Mouse (Mus musculus) lung, embryonic 15.5 days (tissue): ENCODE measurements around the gene Sctr. TPM values are rescaled to one million over a fixed set of nuclear protein-coding genes. Genes with fewer than 3 reads are reported as not detected.

Experiments
- ATAC-seq: fragments of 200-750 bp; cut with Nextera tagmentation; 2 replicates; pipeline ENCODE4 v1.8.0; 2017; ENCODE audit warnings: moderate number of reproducible peaks, borderline replicate concordance; ENCODE audit not compliant: low FRiP score, low TSS enrichment; ENCODE audit errors: extremely low read depth
- H3K27ac ChIP-seq: fragments of 300-500 bp; sonication (generic); 2 replicates; pipeline ENCODE4 v1.5.1; 2015; ENCODE audit warnings: moderate library complexity, mild to moderate bottlenecking, inconsistent platforms
- H3K27me3 ChIP-seq: fragments of 300-500 bp; sonication (generic); 2 replicates; pipeline ENCODE4 v1.6.1; 2015; ENCODE audit warnings: inconsistent platforms
- H3K36me3 ChIP-seq: fragments of 300-500 bp; sonication (generic); 2 replicates; pipeline ENCODE4 v1.6.1; 2015; ENCODE audit warnings: inconsistent platforms
- H3K4me1 ChIP-seq: fragments of 300-500 bp; sonication (generic); 2 replicates; pipeline ENCODE4 v1.6.1; 2015; ENCODE audit warnings: inconsistent platforms
- H3K4me2 ChIP-seq: fragments of 300-500 bp; sonication (generic); 2 replicates; pipeline ENCODE4 v1.6.1; 2015; ENCODE audit warnings: inconsistent platforms, mild to moderate bottlenecking, moderate library complexity
- H3K4me3 ChIP-seq: fragments of 300-500 bp; sonication (generic); 2 replicates; pipeline ENCODE4 v1.5.1; 2015; ENCODE audit warnings: mild to moderate bottlenecking, inconsistent platforms
- H3K9ac ChIP-seq: fragments of 300-500 bp; sonication (generic); 2 replicates; pipeline ENCODE4 v1.6.1; 2015; ENCODE audit warnings: inconsistent platforms
- H3K9me3 ChIP-seq: fragments of 300-500 bp; sonication (generic); 2 replicates; pipeline ENCODE4 v1.6.1; 2016; ENCODE audit warnings: inconsistent platforms
- WGBS: fragments of 180-500 bp; shearing (Covaris S2); methylation state at CpG from one replicate; pipeline ENCODE4 v1.1.7; 2015; 5-methylcytosine and 5-hydroxymethylcytosine counted together
- polyA plus RNA-seq: library from polyadenylated mRNA; unstranded; fragments of >200 nt; fragmentation: Nextera tagmentation; extraction: Ambion mirVana; gene quantifications from 2 replicates; pipeline ENCODE4 v1.2.1, GENCODE M21; 2015

The Sctr gene
- polyA plus RNA-seq, 1 experiment from 2014 or later = 0.19 TPM

DNA sequence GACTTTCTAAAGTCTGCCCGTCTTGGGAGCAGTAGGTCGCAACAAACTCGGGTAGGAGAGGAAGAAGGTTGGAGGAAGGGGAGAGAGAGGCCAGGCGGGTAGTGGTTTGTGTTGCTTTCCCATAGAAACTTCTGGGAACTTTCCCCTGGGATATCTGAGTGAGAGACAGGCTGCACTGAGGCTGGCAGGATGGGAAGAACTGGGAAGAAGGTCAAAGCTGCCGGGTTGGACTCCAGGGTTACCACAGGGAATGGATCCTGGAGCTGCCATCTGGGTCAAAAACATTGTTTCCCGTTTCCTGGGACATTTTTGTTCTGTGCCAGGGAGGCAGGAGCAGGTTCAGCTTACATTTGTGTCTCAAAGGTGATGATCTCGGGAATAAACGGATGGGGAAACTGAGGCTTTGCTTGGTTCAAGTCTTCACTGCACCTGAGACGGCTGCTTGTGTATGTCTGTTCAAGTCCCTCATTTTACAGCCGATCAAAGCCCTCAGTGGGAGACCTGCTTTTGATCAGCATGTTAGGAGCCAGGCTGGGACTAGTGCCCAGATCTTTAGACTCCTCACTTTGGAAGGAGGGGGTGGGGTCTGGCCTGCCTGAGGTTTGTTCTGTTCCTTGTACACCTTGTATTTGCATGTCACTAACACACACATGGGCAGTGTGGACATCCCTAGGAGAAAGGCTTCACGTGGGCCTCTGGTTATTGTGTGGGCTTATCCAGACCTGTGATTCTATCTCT, 1.3 kb downstream of the Sctr start:
- Histone ChIP-seq H3K9me3 (no peaks in the 10 kb centered on the region), H3K36me3 (no peaks in the 10 kb centered on the region), H3K27ac (no peak overlapping the region), H3K4me3 (peak overlapping the region; percentile 27; the same call in 1 of the 2 replicates), H3K27me3 (peaks cover 27% of the 10 kb centered on the region), H3K4me2 (peak overlapping the region; percentile 65), H3K4me1 (peaks cover 17% of the 10 kb centered on the region), H3K9ac (no peak overlapping the region)
- 30% methylated on average over 11 of the region's 11 CpGs for WGBS
- no peak for ATAC-seq

DNA sequence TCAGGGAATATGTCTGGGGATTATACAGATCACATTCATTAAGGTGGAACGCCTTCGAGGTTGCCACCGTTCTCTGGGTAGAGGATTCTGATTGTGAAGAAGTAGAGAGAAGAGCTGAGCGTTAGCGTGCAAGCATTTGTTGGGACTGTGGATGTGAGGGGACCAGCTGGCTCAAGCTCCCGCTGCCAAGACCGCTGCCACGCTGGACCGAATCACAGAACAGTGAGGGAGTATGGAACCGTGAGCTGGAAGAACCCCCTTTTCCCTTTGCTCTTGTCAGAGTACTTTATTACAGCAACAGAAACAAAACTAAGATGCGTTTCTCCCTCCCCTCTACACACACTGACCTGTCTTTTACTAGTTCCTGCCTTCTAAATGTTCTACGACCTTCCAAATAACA, 5.9 kb downstream of the Sctr start:
- 87% methylated on average over 12 of the region's 12 CpGs for WGBS

DNA sequence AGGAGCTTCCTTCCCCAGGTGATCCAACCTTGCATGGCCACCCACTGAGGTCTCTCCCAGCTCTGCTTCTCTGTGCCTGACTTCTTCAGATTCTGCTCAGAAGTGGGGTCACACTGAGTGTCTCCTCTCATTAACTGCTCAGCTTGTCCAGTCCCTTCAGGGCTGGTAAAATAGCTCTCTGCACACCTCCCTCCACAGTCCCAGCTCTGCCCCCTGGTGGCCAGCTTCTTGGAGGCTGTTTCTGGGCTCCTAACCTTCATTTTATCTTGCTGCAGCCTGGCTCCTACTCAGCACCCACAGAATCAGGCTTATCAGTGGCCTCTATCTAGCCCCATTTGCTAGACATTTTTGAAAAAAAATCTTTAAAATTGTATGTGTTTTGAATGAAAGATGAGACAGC, 6.4 kb downstream of the Sctr start:
- Histone ChIP-seq H3K9me3 (no peaks in the 10 kb centered on the region), H3K36me3 (no peaks in the 10 kb centered on the region), H3K4me1 (peaks cover 4% of the 10 kb centered on the region; the same call in 1 of the 2 replicates), H3K4me2 (no peak overlapping the region), H3K9ac (no peak overlapping the region), H3K4me3 (no peak overlapping the region), H3K27me3 (peaks cover 3% of the 10 kb centered on the region; the same call in 1 of the 2 replicates), H3K27ac (no peak overlapping the region)
- ATAC-seq = no peak

More for the DNA sequence above, 5.9 kb downstream of the Sctr start:
- Histone ChIP-seq H3K27ac (no peak overlapping the region), H3K4me2 (no peak overlapping the region), H3K36me3 (no peaks in the 10 kb centered on the region), H3K27me3 (peaks cover 8% of the 10 kb centered on the region; the same call in 1 of the 2 replicates), H3K9ac (no peak overlapping the region), H3K4me1 (peaks cover 8% of the 10 kb centered on the region; the same call in 1 of the 2 replicates), H3K4me3 (no peak overlapping the region), H3K9me3 (no peaks in the 10 kb centered on the region)
- ATAC-seq = no peak

DNA sequence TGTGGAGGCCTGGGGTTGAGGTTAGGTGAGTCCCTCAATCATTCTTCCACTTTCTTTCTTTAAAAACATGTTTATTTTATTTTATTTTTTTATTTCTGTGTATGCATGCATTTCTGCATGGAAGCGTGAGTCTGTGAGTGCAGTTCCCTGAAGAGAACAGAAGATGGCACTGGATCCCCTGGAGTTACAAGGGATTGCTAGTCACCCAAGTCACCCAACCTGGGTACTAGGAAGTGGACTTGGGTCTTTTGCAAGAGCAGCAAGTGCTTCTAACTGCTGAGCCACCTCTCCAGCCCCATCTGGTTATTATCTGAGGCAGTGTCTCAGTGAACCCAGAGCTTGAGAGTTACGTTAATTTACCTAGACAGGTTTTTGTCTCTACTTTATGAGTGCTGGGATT, 9.5 kb downstream of the Sctr start:
- Histone ChIP-seq H3K27ac (no peak overlapping the region), H3K9ac (no peak overlapping the region), H3K36me3 (no peaks in the 10 kb centered on the region), H3K4me3 (no peak overlapping the region), H3K4me2 (no peak overlapping the region), H3K9me3 (no peaks in the 10 kb centered on the region), H3K27me3 (no peaks in the 10 kb centered on the region), H3K4me1 (no peaks in the 10 kb centered on the region)
- 82% methylated on average over 2 of the region's 2 CpGs for WGBS
- no peak for ATAC-seq

DNA sequence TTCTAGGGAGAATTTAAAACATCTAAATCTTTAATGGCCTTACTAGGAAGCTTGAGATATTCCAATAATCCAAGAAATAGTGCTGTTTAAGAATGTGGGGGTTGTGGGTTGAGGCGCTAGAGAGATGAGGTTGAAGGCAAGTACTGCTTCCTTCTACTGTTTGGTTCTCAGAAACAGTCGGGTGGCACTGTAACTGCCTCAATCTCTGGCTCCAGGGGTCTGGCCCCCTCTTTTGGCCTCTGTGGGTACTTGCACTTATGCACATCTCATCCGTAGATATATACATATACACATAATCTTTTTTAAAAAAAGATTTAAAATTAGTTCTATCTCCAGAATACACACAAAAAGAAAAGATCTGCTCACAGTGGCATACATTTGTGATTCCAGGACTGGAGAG, 12.2 kb downstream of the Sctr start:
- 49% methylated on average over 3 of the region's 3 CpGs for WGBS
- Histone ChIP-seq H3K27ac (no peak overlapping the region), H3K9me3 (no peaks in the 10 kb centered on the region), H3K4me2 (no peak overlapping the region), H3K4me1 (no peaks in the 10 kb centered on the region), H3K9ac (no peak overlapping the region), H3K36me3 (no peaks in the 10 kb centered on the region), H3K27me3 (no peaks in the 10 kb centered on the region), H3K4me3 (no peak overlapping the region)
- no peak for ATAC-seq

DNA sequence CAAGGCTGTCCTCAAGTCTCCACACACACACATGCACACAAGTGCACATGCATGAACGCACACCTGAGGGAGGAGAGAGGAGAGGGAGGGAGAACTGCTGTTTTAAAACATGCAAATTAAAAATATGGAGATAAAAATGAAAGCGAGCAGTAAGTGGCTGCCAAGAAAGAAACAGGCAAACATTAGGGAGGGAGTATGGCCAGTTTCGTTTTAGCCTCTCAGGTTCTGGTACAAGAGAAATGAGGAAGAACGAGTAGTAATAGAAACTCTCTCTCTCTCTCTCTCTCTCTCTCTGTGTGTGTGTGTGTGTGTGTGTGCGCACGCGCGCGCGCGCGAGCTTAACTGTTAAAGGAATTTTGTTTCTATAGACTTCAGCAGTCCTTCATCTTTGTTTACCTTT, 12.7 kb downstream of the Sctr start:
- no peak overlapping the region for H3K27ac ChIP-seq
- H3K9ac ChIP-seq = no peak overlapping the region

DNA sequence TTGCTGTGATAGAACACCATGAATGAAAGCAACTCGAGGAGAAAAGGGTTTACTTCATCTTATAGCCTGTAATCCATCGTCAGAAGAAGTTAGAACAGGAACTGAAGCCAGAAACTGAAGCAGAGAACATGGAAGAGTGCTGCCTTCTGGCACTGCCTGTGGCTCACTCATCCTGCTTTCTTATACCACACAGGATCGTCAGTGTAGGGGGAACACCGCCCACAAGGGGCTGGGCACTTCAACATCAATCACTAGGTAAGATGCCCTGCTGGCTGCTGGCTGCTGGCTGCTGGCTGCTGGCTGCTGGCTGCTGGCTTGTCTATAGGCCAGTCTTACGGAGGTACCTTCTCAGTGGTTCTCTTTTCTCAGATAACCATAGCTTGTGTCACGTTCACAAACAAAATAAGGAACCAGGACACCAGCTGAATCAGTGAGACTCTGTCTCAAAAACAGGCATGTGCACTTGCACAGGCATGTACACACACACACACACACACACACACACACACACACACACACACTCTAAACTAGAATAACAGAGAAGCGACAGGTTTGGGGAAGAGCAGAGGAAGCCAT, 13.7 kb downstream of the Sctr start:
- no peak overlapping the region for H3K4me2 ChIP-seq
- H3K27me3 ChIP-seq = no peaks in the 10 kb centered on the region
- no peak overlapping the region for H3K9ac ChIP-seq
- H3K4me3 ChIP-seq = no peak overlapping the region
- H3K4me1 ChIP-seq = 0 out of 2 replicates have a peak, but pooled peaks cover 6% of the 10 kb centered on the region
- no peaks in the 10 kb centered on the region for H3K36me3 ChIP-seq
- WGBS = 59% methylated on average over 7 of the region's 7 CpGs
- H3K9me3 ChIP-seq = no peaks in the 10 kb centered on the region
- no peak for ATAC-seq
- no peak overlapping the region for H3K27ac ChIP-seq

More for the DNA sequence above, 12.7 kb downstream of the Sctr start:
- Histone ChIP-seq H3K4me3 (no peak overlapping the region), H3K4me1 (0 out of 2 replicates have a peak, but pooled peaks cover under 1% of the 10 kb centered on the region), H3K4me2 (no peak overlapping the region), H3K36me3 (no peaks in the 10 kb centered on the region), H3K9me3 (no peaks in the 10 kb centered on the region), H3K27me3 (no peaks in the 10 kb centered on the region)
- 80% methylated on average over 12 of the region's 12 CpGs for WGBS
- ATAC-seq = no peak

DNA sequence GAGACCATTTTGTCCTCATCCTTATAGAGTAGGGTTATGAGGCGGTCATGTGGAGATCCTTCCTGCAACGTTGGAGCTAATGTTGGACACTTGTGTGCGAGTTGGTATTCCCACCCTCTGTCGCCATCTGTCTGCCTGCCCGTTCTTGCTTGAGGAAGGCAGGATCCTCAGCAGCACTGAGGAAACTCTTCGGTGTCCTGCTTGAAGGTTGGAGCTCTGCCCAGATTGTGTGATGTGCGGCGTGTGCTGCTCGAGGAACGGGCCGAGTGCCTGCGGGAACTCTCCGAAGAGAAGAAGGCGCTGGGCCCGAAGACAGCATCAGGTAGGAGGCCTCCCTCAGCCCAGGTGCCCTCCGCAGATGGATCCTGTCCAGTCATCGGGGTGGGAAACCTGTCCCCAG, 15.3 kb downstream of the Sctr start:
- ATAC-seq = no peak
- 0 out of 2 replicates have a peak, but pooled peaks cover 6% of the 10 kb centered on the region for H3K4me1 ChIP-seq
- H3K27me3 ChIP-seq = no peaks in the 10 kb centered on the region
- H3K27ac ChIP-seq = no peak overlapping the region
- WGBS = 78% methylated on average over 17 of the region's 17 CpGs
- H3K9ac ChIP-seq = no peak overlapping the region
- no peaks in the 10 kb centered on the region for H3K9me3 ChIP-seq
- no peaks in the 10 kb centered on the region for H3K36me3 ChIP-seq
- no peak overlapping the region for H3K4me2 ChIP-seq
- H3K4me3 ChIP-seq = no peak overlapping the region

DNA sequence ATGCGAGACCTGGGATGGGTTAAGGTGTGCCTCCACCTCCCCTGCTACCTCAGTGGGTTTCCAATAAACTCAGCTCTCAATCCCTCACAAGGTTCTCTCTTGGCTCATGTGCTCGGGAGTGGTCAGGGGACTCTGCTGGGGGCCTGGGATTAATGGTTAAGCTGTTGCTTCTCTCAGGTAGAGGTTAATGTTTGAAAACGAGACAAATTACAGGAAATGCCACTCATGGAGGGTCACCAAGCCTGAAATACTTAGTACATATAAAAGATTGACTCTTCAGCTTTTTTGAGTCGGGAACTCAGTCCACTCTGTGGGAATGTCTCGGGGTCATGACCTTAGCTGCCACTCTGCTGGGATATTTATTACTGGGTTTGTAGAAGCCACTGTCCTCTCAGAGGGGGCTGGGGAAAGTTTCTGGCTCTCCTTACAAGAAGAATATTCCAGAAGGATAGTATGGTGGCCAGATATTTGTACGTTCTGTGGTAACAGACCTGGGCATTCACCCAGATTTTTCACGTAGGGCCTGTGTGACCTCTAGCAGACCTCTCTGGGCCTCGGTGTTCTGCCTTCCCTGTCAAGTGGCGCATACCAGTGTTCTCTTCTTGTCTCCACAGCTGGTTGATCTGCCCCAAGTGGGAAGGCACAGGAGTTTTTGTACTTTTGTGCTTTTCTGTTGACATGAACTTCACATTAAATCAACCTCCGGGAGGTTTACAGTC, 17.8 kb downstream of the Sctr start:
- no peaks in the 10 kb centered on the region for H3K27me3 ChIP-seq
- no peak overlapping the region for H3K4me3 ChIP-seq
- no peaks in the 10 kb centered on the region for H3K36me3 ChIP-seq
- ATAC-seq = no peak
- 36% methylated on average over 10 of the region's 10 CpGs for WGBS
- no peak overlapping the region for H3K9ac ChIP-seq
- H3K4me2 ChIP-seq = no peak overlapping the region
- H3K27ac ChIP-seq = no peak overlapping the region
- H3K4me1 ChIP-seq = peaks cover 10% of the 10 kb centered on the region; the same call in 1 of the 2 replicates
- no peaks in the 10 kb centered on the region for H3K9me3 ChIP-seq

DNA sequence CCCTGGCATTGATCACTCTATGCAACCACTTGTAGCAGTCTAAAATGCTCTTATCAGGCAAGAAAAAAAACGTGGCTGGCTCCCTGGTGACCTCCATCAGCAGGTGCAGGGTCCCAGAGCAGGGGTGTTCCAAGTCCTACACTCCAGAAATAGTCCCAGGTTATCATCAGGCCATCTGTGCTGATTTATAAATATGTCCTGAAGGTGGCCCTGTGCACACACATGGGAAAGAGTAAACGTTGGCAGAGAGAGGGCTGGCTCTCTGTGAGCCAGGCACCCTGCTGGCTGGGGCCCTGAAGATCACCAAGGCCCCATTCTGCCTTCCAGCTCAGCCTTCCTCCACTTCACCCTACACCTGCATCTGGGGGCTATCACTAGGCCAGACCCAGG, 18.4 kb downstream of the Sctr start:
- H3K27ac ChIP-seq = no peak overlapping the region
- 1% methylated on average over 2 of the region's 2 CpGs for WGBS

DNA sequence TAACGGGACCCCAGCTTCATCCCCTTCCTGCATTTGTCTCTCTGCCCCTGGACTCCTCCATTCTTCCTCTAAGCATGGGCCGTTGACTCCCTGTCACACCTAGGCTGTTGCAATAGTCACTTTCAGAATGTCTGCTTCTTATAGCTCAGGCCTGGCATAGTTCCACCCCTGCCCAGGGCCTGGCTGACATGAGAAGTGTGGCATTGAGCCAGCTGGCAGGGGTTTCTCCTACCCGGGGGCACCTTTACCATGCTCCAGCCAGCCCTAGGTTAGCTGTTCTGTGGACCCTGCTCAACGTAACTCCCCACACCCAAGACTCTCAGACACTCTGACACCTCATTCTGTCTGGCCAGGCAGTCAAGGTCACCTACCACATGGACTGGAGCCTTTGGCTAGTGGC, 21.0 kb downstream of the Sctr start:
- no peak overlapping the region for H3K4me2 ChIP-seq
- no peak overlapping the region for H3K4me3 ChIP-seq
- ATAC-seq = no peak; the same call in 1 of the 2 replicates
- no peaks in the 10 kb centered on the region for H3K27me3 ChIP-seq
- WGBS = 36% methylated on average over 4 of the region's 4 CpGs
- no peak overlapping the region for H3K27ac ChIP-seq
- H3K9ac ChIP-seq = no peak overlapping the region
- H3K4me1 ChIP-seq = peaks cover 10% of the 10 kb centered on the region; the same call in 1 of the 2 replicates
- H3K9me3 ChIP-seq = no peaks in the 10 kb centered on the region
- no peaks in the 10 kb centered on the region for H3K36me3 ChIP-seq

More for the DNA sequence above, 18.4 kb downstream of the Sctr start:
- H3K27me3 ChIP-seq = no peaks in the 10 kb centered on the region
- H3K4me1 ChIP-seq = peaks cover 10% of the 10 kb centered on the region; the same call in 1 of the 2 replicates
- H3K4me2 ChIP-seq = no peak overlapping the region
- no peak overlapping the region for H3K4me3 ChIP-seq
- H3K9ac ChIP-seq = no peak overlapping the region
- H3K9me3 ChIP-seq = no peaks in the 10 kb centered on the region
- H3K36me3 ChIP-seq = no peaks in the 10 kb centered on the region
- no peak for ATAC-seq

DNA sequence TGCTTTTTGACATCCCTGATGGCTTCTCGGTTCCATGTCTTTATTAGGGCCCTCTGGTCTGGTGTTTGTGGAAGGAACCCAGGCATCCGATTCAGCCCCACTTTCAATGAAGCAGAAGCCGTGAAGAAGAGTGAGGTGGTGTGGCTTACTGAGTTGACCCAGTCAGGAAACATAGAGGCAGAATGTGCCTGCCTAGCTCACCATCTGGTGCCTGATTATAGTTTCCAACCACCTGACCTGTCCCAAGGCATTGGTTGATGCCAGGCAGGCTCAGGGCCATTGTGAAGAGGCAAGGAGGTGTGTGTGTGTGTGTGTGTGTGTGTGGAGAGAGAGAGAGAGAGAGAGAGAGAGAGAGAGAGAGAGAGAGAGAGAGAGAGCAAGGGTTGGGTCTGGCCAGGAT, 23.8 kb downstream of the Sctr start:
- Histone ChIP-seq H3K36me3 (no peaks in the 10 kb centered on the region), H3K9me3 (no peaks in the 10 kb centered on the region), H3K4me1 (peaks cover 6% of the 10 kb centered on the region; the same call in 1 of the 2 replicates), H3K27me3 (no peaks in the 10 kb centered on the region), H3K9ac (no peak overlapping the region), H3K4me2 (no peak overlapping the region), H3K4me3 (no peak overlapping the region), H3K27ac (no peak overlapping the region)
- 78% methylated on average over 3 of the region's 3 CpGs for WGBS
- no peak for ATAC-seq
